25 mouse cellular contexts compared by ENCODE assay signal in the genomic region with DNA sequence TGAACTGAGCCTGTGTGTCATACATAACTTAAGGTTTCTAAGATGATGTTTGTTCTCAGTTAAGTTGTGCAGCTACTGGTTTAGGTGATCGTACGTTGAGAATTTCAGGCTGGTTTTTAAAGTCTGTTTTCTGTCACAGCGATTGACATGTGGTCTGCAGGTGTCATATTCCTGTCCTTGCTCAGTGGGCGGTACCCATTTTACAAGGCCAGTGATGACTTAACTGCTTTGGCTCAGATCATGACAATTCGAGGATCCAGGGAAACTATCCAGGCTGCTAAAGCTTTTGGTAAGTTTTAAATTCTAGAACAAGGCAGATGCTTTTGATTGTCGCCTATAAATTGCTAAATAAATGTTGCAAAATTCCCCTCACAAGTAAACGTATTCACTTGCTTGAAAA. TPM values are rescaled to one million over a fixed set of nuclear protein-coding genes. Genes with fewer than 3 reads are reported as not detected.
"Had no signal": no experiment of that assay in that cellular context is flagged by ENCODE, and none has a peak within 500 bp of the region (broad histone marks: within the 10 kb centered on the region; RNA-seq: fewer than 3 reads in every experiment).

No protein-coding gene starts in this region.

- ATAC-seq: liver, embryonic 12.5 days; midbrain, embryonic 13.5 days; midbrain, embryonic 16.5 days had no signal

- H3K4me1 ChIP-seq: limb, embryonic 12.5 days; liver, embryonic 12.5 days; liver, embryonic 15.5 days; lung, embryonic 15.5 days; midbrain, embryonic 10.5 days; midbrain, embryonic 13.5 days; neural tube, embryonic 13.5 days had no signal

- H3K27ac ChIP-seq: limb, embryonic 12.5 days; limb, embryonic 15.5 days; liver, embryonic 12.5 days; liver, embryonic 15.5 days; lung, embryonic 15.5 days; midbrain, embryonic 10.5 days; midbrain, embryonic 13.5 days; neural tube, embryonic 13.5 days; stomach, postnatal 0 days had no signal

- H3K27me3 ChIP-seq: limb, embryonic 12.5 days; limb, embryonic 15.5 days; liver, embryonic 12.5 days; liver, embryonic 15.5 days; lung, embryonic 15.5 days; megakaryocyte, embryonic 14.5 days; midbrain, embryonic 13.5 days; neural tube, embryonic 13.5 days had no signal

- H3K9me3 ChIP-seq: limb, embryonic 12.5 days; limb, embryonic 15.5 days; liver, embryonic 12.5 days; liver, embryonic 15.5 days; lung, embryonic 15.5 days; megakaryocyte, embryonic 14.5 days; midbrain, embryonic 10.5 days; midbrain, embryonic 13.5 days; neural tube, embryonic 13.5 days had no signal

- H3K4me2 ChIP-seq: limb, embryonic 12.5 days; limb, embryonic 15.5 days; liver, embryonic 12.5 days; liver, embryonic 15.5 days; lung, embryonic 15.5 days; midbrain, embryonic 13.5 days; neural tube, embryonic 13.5 days had no signal

- DNase-seq: kidney, adult 9 months; kidney, postnatal 14 days; left cerebral cortex, postnatal 4 days; lung, adult 18-20 months; lung, postnatal 10 days; lung, postnatal 36 days; retina, postnatal 1 day; right cerebral cortex, postnatal 25 days; thymus, adult 2 months; thymus, postnatal 14 days; thymus, postnatal 4 days had no signal

- H3K9ac ChIP-seq: limb, embryonic 12.5 days; limb, embryonic 15.5 days; liver, embryonic 12.5 days; liver, embryonic 15.5 days; lung, embryonic 15.5 days; midbrain, embryonic 13.5 days; neural tube, embryonic 13.5 days had no signal

- H3K4me3 ChIP-seq: limb, embryonic 12.5 days; limb, embryonic 15.5 days; liver, embryonic 12.5 days; liver, embryonic 15.5 days; lung, embryonic 15.5 days; megakaryocyte, embryonic 14.5 days; midbrain, embryonic 10.5 days; midbrain, embryonic 13.5 days; myocyte; neural tube, embryonic 13.5 days had no signal

RNA-seq across cellular contexts. Expression of a gene that starts 53.0 kb away (rescaled TPM):
- total RNA-seq: neutrophil, adult 5-6 weeks had no signal
- polyA plus RNA-seq: large intestine, adult 2 months; liver, embryonic 15.5 days; myocyte had no signal
